Mouse (Mus musculus) kidney, adult 11 months (tissue): ENCODE measurements around the gene Mrap.

Experiments used
- DNase-seq: peaks from one replicate; pipeline ENCODE4 v3.0.0; 2022

Gene Mrap

GRCm38 (mm10) chr16:90759335-90759734, 21.3 kb downstream of the Mrap start:
- DNase-seq = no peak

- DNase-seq = peak; percentile 12
Observed at GRCm38 (mm10) chr16:90760515-90760914, 22.5 kb downstream of the Mrap start.

DNA sequence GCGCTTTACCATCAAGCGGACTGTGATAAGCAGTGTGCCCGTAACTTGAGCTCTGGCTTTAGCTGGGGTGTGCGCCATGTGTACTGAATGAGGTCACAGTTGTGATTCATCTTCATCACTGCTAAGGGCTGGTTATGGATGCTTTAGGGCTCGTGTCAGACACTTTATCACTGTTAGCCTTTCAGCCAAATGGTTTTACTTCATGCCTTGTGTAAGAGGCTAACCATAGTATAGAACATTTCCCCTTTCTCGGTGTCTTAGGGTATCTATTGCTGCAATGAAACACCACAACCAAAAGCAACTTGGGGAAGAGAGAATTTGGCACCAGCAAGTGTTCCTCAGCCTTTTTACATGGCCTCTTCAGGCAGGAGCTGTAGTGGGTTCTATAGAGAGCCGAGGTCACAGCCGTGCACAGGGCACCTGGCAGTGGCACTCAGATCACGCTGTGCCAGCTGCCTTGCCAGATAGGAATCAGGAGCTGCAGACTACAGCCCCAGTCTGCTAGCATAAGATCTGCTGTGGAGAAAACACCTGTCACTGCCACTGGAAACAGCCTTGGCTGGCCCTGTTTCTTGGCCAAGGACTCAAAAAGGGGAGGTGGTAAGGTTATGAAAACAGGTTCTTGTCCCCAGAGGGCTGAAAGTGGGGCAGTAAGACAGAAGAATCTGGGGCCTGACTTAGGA, 27.3 kb downstream of the Mrap start:
- no peak for DNase-seq

GRCm38 (mm10) chr16:90766919-90767454, 29.0 kb downstream of the Mrap start:
- no peak for DNase-seq

DNA sequence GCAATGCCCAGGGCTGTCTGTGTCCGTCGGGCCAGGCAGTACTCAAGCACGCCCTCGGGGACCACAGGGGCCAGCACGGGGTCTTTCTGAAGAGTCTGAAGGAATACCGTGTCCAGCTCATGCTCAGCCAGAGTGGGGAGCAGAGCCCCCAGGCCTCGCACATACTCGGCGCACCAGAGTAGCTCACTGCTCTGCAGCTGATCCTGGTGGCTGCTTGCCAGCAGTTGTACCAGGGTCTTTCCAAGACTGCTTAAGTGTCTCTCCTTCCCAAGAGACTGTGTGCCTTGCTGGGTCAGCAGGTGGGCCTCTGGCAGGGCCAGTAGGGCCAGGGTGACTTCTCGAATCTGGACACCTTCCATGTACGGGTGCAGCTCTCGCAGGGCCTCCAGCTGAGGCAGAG, 36.2 kb downstream of the Mrap start:
- DNase-seq = no peak

DNA sequence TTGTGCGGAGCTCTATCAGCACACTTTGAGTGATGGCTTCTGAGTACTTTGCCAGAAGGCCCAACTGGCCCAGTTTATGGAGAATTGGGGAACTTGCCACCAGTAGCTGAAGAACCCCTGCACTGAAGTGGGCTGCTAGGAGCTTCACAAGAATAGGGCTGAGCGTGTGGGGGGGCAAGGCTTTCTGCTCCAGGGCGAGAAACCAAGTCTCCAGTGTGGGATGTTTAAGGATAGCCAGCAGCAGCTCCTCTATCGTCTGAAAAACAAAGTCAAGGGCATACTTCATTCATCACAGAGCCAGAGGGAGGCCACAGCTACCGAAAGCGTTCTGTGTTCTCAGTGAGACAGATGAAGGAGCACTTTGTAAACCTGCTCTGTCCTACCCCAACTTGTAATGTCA, 36.6 kb downstream of the Mrap start:
- DNase-seq = no peak

DNA sequence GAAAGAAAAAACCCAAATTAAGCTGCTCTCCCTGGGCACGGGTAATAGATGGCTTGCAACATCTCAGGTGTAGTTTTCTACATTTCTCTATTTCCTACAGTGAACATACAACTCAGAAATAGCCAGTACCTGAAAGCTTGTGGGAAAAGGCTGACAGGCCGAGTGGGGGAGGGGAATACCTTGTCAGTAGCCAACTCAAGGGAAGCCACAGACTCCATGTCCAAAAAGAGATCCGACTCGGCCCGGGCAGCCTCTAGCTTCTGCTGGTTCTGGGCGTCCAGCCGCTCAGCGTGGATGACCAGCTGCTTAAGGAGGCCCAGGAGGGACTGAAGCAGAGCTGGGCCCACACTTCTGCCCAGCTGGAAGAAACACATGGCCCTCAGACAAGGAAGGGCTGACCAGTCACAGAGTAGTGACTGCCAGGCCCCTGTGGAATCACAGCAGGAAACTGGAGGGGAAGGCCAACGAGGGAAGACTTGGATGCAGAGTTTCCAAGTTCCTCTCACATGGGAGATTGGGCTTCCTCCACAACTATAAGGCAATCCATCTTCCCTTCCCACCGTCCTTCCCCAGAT, 38.0 kb downstream of the Mrap start:
- DNase-seq = no peak

GRCm38 (mm10) chr16:90779783-90780182, 41.8 kb downstream of the Mrap start:
- DNase-seq = no peak

GRCm38 (mm10) chr16:90783302-90783701, 45.3 kb downstream of the Mrap start:
- DNase-seq = peak; percentile 17

DNA sequence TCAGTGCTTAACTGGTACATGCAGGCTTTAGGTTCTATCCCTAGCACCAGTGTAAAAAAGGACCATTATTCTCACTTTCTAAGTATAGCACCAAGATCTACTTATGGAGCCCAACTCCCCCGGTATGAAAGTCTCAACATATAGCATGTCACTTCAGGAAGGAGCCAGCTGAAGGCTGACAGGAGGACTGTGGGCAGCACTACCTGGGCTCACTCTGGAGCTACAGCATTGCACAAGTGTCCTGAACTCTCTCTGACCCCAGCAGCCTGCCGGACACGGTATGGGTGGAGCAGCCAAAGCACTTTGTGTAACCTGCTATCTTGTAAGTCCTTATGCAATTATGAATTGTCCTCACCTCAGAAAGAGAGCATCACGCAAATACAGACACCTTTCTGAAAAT, 47.2 kb downstream of the Mrap start:
- DNase-seq = no peak

DNA sequence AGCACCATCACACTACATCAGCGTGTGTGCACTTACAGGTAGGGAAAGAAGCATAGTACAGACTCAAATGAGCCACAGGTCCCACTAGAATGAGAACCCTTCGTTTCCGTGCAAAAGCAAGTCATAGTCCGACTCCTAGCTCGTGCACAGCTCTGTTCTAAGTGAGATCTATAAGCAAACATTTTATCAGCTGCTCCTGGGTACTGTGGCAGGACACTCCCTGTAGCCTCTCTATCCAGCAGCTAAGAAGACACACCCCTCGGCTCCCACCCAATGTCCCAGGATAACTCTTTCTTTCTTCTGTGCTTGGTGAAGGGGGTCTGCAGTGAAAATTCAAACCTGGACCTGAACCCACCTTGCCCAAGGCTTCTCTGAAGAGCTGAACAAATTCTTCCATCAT, 50.6 kb downstream of the Mrap start:
- DNase-seq = no peak

GRCm38 (mm10) chr16:90790946-90791345, 52.9 kb downstream of the Mrap start:
- no peak for DNase-seq

DNA sequence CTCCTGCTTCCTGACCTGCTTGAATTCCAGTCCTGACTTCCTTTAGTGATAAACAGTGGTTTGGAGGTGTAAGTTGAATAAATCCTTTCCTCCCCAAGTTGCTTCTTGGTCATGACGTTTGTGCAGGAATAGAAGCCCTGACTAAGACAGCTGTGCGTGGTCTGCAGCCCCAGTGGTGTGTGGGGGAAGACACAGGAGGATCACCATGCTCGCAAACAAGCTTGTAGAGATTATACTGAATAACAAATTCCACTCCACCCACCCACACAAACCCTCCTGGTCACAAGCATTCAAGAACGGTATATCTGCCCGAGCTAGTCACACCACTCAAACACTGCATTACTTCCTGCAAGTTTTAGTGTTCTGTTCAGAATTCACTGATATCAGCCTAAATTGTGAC, 54.1 kb downstream of the Mrap start:
- no peak for DNase-seq

GRCm38 (mm10) chr16:90792500-90792899, 54.5 kb downstream of the Mrap start:
- DNase-seq = peak; percentile 73

GRCm38 (mm10) chr16:90794708-90795107, 56.7 kb downstream of the Mrap start:
- DNase-seq = no peak

DNA sequence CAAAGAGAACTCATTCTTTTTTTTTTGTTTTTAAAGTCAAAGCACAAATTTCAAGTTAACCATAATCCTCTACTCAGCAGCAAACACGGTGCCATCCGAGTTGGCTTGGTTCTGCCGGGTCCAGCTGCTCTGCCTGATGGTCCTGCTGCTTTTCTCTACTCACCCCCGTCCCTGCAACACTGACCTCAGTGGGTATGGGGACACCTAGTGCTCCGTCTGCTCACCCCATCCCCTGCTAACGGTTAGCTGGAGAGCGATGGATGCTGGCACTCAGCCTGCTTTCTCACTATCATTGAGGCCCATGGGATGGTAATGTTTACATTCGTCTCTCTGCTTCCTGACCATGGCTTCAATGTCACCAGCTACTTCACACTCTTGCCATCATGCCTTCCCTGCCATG, 60.4 kb downstream of the Mrap start:
- DNase-seq = no peak

DNA sequence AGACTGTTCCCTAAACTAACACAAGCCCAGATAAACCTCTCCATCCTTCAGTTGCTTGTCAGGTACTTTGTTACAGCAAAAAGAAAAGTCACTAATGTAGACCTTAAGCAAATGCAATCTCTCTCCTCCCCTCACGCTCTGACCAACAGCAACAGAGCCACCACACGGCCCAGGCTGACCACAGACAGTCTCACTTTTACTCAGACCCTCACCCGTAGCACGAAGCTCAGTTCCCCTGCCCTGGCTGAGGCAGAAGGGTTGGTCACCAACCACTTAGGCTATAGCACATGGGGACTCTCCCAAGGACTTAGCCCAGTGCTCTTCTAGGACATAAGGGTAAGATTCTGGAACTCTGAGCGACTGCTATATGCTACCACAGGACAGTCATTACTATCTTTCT, 60.8 kb downstream of the Mrap start:
- DNase-seq = no peak
